Mouse (Mus musculus) central nervous system, embryonic 18 days (tissue): ENCODE measurements around the gene Filip1. TPM values are rescaled to one million over a fixed set of nuclear protein-coding genes. Genes with fewer than 3 reads are reported as not detected.

Source experiments
- polyA plus RNA-seq: library from polyadenylated mRNA; depleted of rRNA; stranded (reverse); fragments of >200 nt; gene quantifications from 2 replicates; pipeline ENCODE4 v1.2.3, GENCODE M21; 2012; rRNA removed

The Filip1 gene
- 2.8 and 3.4 TPM in 2 replicates for polyA plus RNA-seq

DNA sequence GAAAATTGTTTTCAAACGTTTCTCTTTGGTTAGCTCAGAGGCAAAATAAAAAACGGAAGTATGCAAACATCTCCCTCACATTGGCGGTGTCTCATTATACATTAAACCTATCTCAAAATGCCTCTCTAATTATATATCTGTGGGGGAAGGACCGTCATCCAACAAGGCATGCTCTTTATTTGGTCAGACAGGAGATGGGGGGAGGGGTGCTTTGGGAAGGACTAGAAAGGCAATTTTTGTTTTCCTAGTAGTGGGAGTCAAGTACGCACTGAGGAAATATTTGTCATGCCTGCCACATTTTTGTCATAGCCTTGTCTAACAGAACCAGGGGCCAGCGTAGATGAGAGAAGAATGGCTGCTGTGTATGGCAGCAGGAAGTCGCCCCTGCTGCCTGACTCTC, at the start of gene Filip1:
Filip1 (minus strand) TSS at position 101 of the 400 bp plus-strand sequence.

DNA sequence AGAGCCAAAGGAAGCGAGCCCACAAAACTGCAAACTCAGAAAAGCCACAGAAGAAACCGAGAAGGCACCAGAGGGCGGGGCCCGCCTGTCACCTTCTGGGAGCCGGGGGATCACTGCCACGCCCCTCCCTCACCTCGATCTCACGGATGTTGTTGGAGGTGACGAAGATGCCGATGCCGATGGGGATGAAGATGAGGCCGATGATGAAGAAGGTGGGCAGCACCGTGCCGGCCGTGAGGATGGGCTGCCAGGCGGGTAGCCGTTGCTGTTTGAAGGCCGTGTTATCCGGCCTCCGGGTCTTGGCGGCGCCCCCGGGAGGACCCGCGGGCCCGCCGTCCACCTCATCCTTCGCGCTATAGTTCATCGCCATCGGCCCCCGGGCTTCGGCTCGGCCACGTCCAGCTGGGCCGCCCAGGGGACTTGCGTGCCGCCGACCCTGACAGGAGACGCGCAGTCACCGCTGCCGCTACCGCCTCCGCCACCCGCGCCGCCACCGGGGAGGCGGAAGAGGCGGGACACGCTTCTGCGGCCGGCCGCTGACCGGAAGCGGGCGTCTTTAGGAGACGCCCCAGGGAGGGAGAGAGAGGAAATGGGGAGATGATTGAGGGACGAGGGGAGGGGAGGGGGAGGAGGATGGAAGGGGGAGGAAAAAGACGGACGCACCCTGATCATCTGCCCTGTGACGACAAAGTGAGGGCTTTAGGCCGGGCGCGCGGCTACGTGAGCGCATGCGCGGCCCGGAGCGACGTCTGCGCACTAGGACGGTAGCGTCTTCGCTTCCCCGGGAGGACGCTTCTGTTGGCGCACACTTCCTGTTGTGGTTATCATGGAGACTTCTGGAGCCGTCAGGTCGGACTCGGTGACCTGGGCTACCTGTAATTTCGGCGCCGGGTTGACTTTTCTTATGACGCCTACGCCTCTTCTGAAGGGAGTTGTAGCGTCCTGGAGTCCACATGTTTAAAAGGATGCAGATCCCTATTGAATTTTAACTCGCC, 219.5 kb downstream of the Filip1 start, which contains the start of gene Tmem30a:
Tmem30a (minus strand) TSS at position 667 of the 995 bp plus-strand sequence.

Other genes with a start within 250 kb of the Filip1 start
- gene Tmem30a, start 219.3 kb downstream of the Filip1 start, polyA plus RNA-seq = 50.7 TPM in 2 replicates
- gene Senp6, start 54.1 kb upstream of the Filip1 start, polyA plus RNA-seq = 47.4 and 48.8 TPM in 2 replicates
- gene Myo6, start 152.2 kb upstream of the Filip1 start, polyA plus RNA-seq = 16.7 TPM in 2 replicates